Mouse (Mus musculus) liver, embryonic 13.5 days (tissue): ENCODE measurements around the gene Bicc1. TPM values are rescaled to one million over a fixed set of nuclear protein-coding genes. Genes with fewer than 3 reads are reported as not detected.

Source experiments
- ATAC-seq: fragments of 200-750 bp; cut with Nextera tagmentation; 2 replicates; pipeline ENCODE4 v1.8.0; 2017; ENCODE audit warnings: low read depth, mild to moderate bottlenecking, moderate number of reproducible peaks, moderate library complexity
- DNase-seq: peaks from one replicate; pipeline ENCODE4 v3.0.0; 2022
- H3K27ac ChIP-seq: fragments of 300-500 bp; sonication (generic); 2 replicates; pipeline ENCODE4 v1.5.1; 2015; ENCODE audit warnings: moderate library complexity, mild to moderate bottlenecking, inconsistent platforms
- H3K27me3 ChIP-seq: fragments of 300-500 bp; sonication (generic); 2 replicates; pipeline ENCODE4 v1.6.1; 2015; ENCODE audit warnings: mild to moderate bottlenecking, inconsistent platforms
- H3K36me3 ChIP-seq: fragments of 300-500 bp; sonication (generic); 2 replicates; pipeline ENCODE4 v1.6.1; 2015; ENCODE audit warnings: mild to moderate bottlenecking, inconsistent platforms
- H3K4me1 ChIP-seq: fragments of 300-500 bp; sonication (generic); replicated peaks from 2 replicates; pipeline ENCODE4 v1.6.1; 2015; ENCODE audit warnings: inconsistent platforms
- H3K4me2 ChIP-seq: fragments of 300-500 bp; sonication (generic); 2 replicates; pipeline ENCODE4 v1.6.1; 2015; ENCODE audit warnings: inconsistent platforms, mild to moderate bottlenecking, moderate library complexity
- H3K4me3 ChIP-seq: fragments of 300-500 bp; sonication (generic); replicated peaks from 2 replicates; pipeline ENCODE4 v1.5.1; 2015; ENCODE audit warnings: mild to moderate bottlenecking, inconsistent platforms
- H3K9ac ChIP-seq: fragments of 300-500 bp; sonication (generic); 2 replicates; pipeline ENCODE4 v1.6.1; 2015; ENCODE audit warnings: mild to moderate bottlenecking, inconsistent platforms
- H3K9me3 ChIP-seq: fragments of 300-500 bp; sonication (generic); replicated peaks from 2 replicates; pipeline ENCODE4 v1.6.1; 2016; ENCODE audit warnings: inconsistent platforms
- WGBS: fragments of 180-500 bp; shearing (Covaris S2); methylation state at CpG from one replicate; pipeline ENCODE4 v1.1.7; 2015; ENCODE audit not compliant: insufficient replicate concordance; 5-methylcytosine and 5-hydroxymethylcytosine counted together
- polyA plus RNA-seq: library from polyadenylated mRNA; unstranded; fragments of >200 nt; fragmentation: Nextera tagmentation; extraction: Ambion mirVana; gene quantifications from 2 replicates; pipeline ENCODE4 v1.2.1, GENCODE M21; 2015

The Bicc1 gene
- polyA plus RNA-seq, 1 experiment from 2014 or later: 2.6 TPM

- 55% methylated on average over 5 of the region's 5 CpGs for WGBS
These were observed 139.0 kb downstream of the Bicc1 start for GRCm38 (mm10) chr10:71020459-71020858.

GRCm38 (mm10) chr10:71019836-71020235 is 139.7 kb downstream of the Bicc1 start:
- Histone ChIP-seq H3K4me3 (no peak overlapping the region), H3K36me3 (no peaks in the 10 kb centered on the region), H3K4me2 (no peak overlapping the region), H3K27me3 (no peaks in the 10 kb centered on the region), H3K9ac (no peak overlapping the region), H3K9me3 (0 out of 2 replicates have a peak, but pooled peaks cover 3% of the 10 kb centered on the region), H3K27ac (no peak overlapping the region), H3K4me1 (no peaks in the 10 kb centered on the region)
- ATAC-seq (no peak), DNase-seq (no peak)
- WGBS: 79% methylated on average over 6 of the region's 6 CpGs

More at GRCm38 (mm10) chr10:71020459-71020858, 139.0 kb downstream of the Bicc1 start:
- Histone ChIP-seq H3K36me3 (no peaks in the 10 kb centered on the region), H3K27me3 (no peaks in the 10 kb centered on the region), H3K9me3 (0 out of 2 replicates have a peak, but pooled peaks cover 3% of the 10 kb centered on the region), H3K4me2 (no peak overlapping the region), H3K9ac (no peak overlapping the region), H3K27ac (no peak overlapping the region), H3K4me1 (no peaks in the 10 kb centered on the region), H3K4me3 (no peak overlapping the region)
- ATAC-seq (no peak), DNase-seq (no peak)

GRCm38 (mm10) chr10:71009771-71010496 is 149.6 kb downstream of the Bicc1 start:
- no peak for DNase-seq
- H3K4me2 ChIP-seq: no peak overlapping the region
- no peak for ATAC-seq
- H3K4me3 ChIP-seq: no peak overlapping the region
- peaks cover 14% of the 10 kb centered on the region; the same call in 1 of the 2 replicates for H3K9me3 ChIP-seq
- H3K9ac ChIP-seq: no peak overlapping the region
- H3K4me1 ChIP-seq: no peaks in the 10 kb centered on the region
- H3K27ac ChIP-seq: no peak overlapping the region
- no peaks in the 10 kb centered on the region for H3K36me3 ChIP-seq
- 73% methylated on average over 19 of the region's 19 CpGs for WGBS
- H3K27me3 ChIP-seq: no peaks in the 10 kb centered on the region

- Histone ChIP-seq H3K27ac (no peak overlapping the region), H3K4me3 (no peak overlapping the region), H3K27me3 (no peaks in the 10 kb centered on the region), H3K4me1 (no peaks in the 10 kb centered on the region), H3K36me3 (no peaks in the 10 kb centered on the region), H3K4me2 (no peak overlapping the region), H3K9me3 (peaks cover 14% of the 10 kb centered on the region; the same call in 1 of the 2 replicates), H3K9ac (no peak overlapping the region)
- WGBS: 75% methylated on average over 11 of the region's 11 CpGs
- no peak for ATAC-seq
- DNase-seq: no peak
These were observed 150.8 kb downstream of the Bicc1 start for GRCm38 (mm10) chr10:71008721-71009120.

GRCm38 (mm10) chr10:71007956-71008355 is 151.5 kb downstream of the Bicc1 start:
- ATAC-seq: no peak
- 67% methylated on average over 9 of the region's 9 CpGs for WGBS
- Histone ChIP-seq H3K4me3 (no peak overlapping the region), H3K9ac (no peak overlapping the region), H3K9me3 (peaks cover 14% of the 10 kb centered on the region; the same call in 1 of the 2 replicates), H3K27ac (no peak overlapping the region), H3K36me3 (no peaks in the 10 kb centered on the region), H3K27me3 (no peaks in the 10 kb centered on the region), H3K4me1 (no peaks in the 10 kb centered on the region), H3K4me2 (no peak overlapping the region)
- no peak for DNase-seq

- 72% methylated on average over 5 of the region's 5 CpGs for WGBS
- Histone ChIP-seq H3K27me3 (no peaks in the 10 kb centered on the region), H3K9ac (no peak overlapping the region), H3K27ac (no peak overlapping the region), H3K36me3 (no peaks in the 10 kb centered on the region), H3K4me3 (no peak overlapping the region), H3K9me3 (peaks cover 14% of the 10 kb centered on the region; the same call in 1 of the 2 replicates), H3K4me2 (no peak overlapping the region), H3K4me1 (no peaks in the 10 kb centered on the region)
- ATAC-seq (no peak), DNase-seq (no peak)
These were observed 152.0 kb downstream of the Bicc1 start for GRCm38 (mm10) chr10:71007516-71007915.

- WGBS: 60% methylated on average over 3 of the region's 3 CpGs
- Histone ChIP-seq H3K27me3 (no peaks in the 10 kb centered on the region), H3K4me1 (no peaks in the 10 kb centered on the region), H3K27ac (no peak overlapping the region), H3K36me3 (no peaks in the 10 kb centered on the region), H3K4me3 (no peak overlapping the region), H3K9ac (no peak overlapping the region), H3K4me2 (no peak overlapping the region), H3K9me3 (peaks cover 14% of the 10 kb centered on the region; the same call in 1 of the 2 replicates)
- ATAC-seq: no peak
- DNase-seq: no peak
These were observed 152.5 kb downstream of the Bicc1 start for GRCm38 (mm10) chr10:71007001-71007400.

- ATAC-seq (no peak), DNase-seq (no peak)
- Histone ChIP-seq H3K36me3 (no peaks in the 10 kb centered on the region), H3K27ac (no peak overlapping the region), H3K4me3 (no peak overlapping the region), H3K4me2 (no peak overlapping the region), H3K27me3 (no peaks in the 10 kb centered on the region), H3K4me1 (no peaks in the 10 kb centered on the region), H3K9me3 (peaks cover 4% of the 10 kb centered on the region; the same call in 1 of the 2 replicates), H3K9ac (no peak overlapping the region)
- WGBS: 58% methylated on average over 2 of the region's 2 CpGs
These were observed 156.6 kb downstream of the Bicc1 start for GRCm38 (mm10) chr10:71002871-71003270.

- ATAC-seq: no peak
- Histone ChIP-seq H3K9me3 (peaks cover 4% of the 10 kb centered on the region; the same call in 1 of the 2 replicates), H3K9ac (no peak overlapping the region), H3K4me3 (no peak overlapping the region), H3K4me1 (no peaks in the 10 kb centered on the region), H3K4me2 (no peak overlapping the region), H3K27ac (no peak overlapping the region), H3K27me3 (no peaks in the 10 kb centered on the region), H3K36me3 (no peaks in the 10 kb centered on the region)
- DNase-seq: no peak
- WGBS: 76% methylated on average over 4 of the region's 4 CpGs
These were observed 157.3 kb downstream of the Bicc1 start for GRCm38 (mm10) chr10:71002186-71002585.

GRCm38 (mm10) chr10:70998136-70998535 is 161.4 kb downstream of the Bicc1 start:
- DNase-seq: no peak
- Histone ChIP-seq H3K36me3 (no peaks in the 10 kb centered on the region), H3K4me2 (no peak overlapping the region), H3K9me3 (peaks cover 4% of the 10 kb centered on the region; the same call in 1 of the 2 replicates), H3K4me3 (no peak overlapping the region), H3K9ac (no peak overlapping the region), H3K4me1 (no peaks in the 10 kb centered on the region), H3K27me3 (no peaks in the 10 kb centered on the region), H3K27ac (no peak overlapping the region)
- no peak for ATAC-seq
- WGBS: 40% methylated on average over 4 of the region's 4 CpGs

GRCm38 (mm10) chr10:70996051-70996450 is 163.4 kb downstream of the Bicc1 start:
- peaks cover under 1% of the 10 kb centered on the region for H3K9me3 ChIP-seq
- H3K27ac ChIP-seq: no peak overlapping the region
- ATAC-seq: no peak
- H3K4me2 ChIP-seq: no peak overlapping the region
- no peaks in the 10 kb centered on the region for H3K27me3 ChIP-seq
- H3K36me3 ChIP-seq: no peaks in the 10 kb centered on the region
- H3K4me3 ChIP-seq: no peak overlapping the region
- no peak for DNase-seq
- no peaks in the 10 kb centered on the region for H3K4me1 ChIP-seq
- 87% methylated on average over 9 of the region's 9 CpGs for WGBS
- H3K9ac ChIP-seq: no peak overlapping the region

GRCm38 (mm10) chr10:70994135-70994497 is 165.4 kb downstream of the Bicc1 start:
- H3K4me2 ChIP-seq: no peak overlapping the region
- H3K9me3 ChIP-seq: no peaks in the 10 kb centered on the region; the same call in 1 of the 2 replicates
- H3K9ac ChIP-seq: no peak overlapping the region
- H3K36me3 ChIP-seq: no peaks in the 10 kb centered on the region
- no peak for ATAC-seq
- no peak overlapping the region for H3K4me3 ChIP-seq
- no peaks in the 10 kb centered on the region for H3K4me1 ChIP-seq
- no peak overlapping the region for H3K27ac ChIP-seq
- H3K27me3 ChIP-seq: no peaks in the 10 kb centered on the region
- 88% methylated on average over 2 of the region's 2 CpGs for WGBS
- no peak for DNase-seq
